Mouse (Mus musculus) erythroid progenitor cell, adult 5-6 weeks (primary cell): ENCODE measurements around the gene Nol11. TPM values are rescaled to one million over a fixed set of nuclear protein-coding genes. Genes with fewer than 3 reads are reported as not detected.
A peak's percentile ranks its signal among the peaks of the same experiment; 100 is the strongest.
"Not testable (repeated sequence)": the region's sequence is repeated elsewhere in the genome, so short reads cannot be mapped to it uniquely, and the experiment has no call there.

Experiments used
- ATAC-seq: replicated peaks from 2 replicates; pipeline ENCODE4 v1.8.0; 2016; ENCODE audit warnings: moderate number of reproducible peaks, mild to moderate bottlenecking, moderate TSS enrichment, inconsistent platforms; ENCODE audit not compliant: poor library complexity, low FRiP score, severe bottlenecking
- total RNA-seq, 2 experiments: library from RNA; stranded (forward) in 1 of 2; stranded (reverse) in 1 of 2; fragments of 150-400 nt in 1 of 2; fragments of 186-747, 209-891 nt in 1 of 2; gene quantifications; 2 replicates each; pipeline versions ENCODE4 v1.2.3 to v1.2.4; 2015 to 2017; ENCODE audit warnings: low replicate concordance in 2 of 2

Gene Nol11
- total RNA-seq, 2 experiments from 2014 or later: 7.9 to 10.9 TPM

- peak; percentile 73 for ATAC-seq
Measured at GRCm38 (mm10) chr11:107159034-107159433, 30.1 kb downstream of the Nol11 start.

DNA sequence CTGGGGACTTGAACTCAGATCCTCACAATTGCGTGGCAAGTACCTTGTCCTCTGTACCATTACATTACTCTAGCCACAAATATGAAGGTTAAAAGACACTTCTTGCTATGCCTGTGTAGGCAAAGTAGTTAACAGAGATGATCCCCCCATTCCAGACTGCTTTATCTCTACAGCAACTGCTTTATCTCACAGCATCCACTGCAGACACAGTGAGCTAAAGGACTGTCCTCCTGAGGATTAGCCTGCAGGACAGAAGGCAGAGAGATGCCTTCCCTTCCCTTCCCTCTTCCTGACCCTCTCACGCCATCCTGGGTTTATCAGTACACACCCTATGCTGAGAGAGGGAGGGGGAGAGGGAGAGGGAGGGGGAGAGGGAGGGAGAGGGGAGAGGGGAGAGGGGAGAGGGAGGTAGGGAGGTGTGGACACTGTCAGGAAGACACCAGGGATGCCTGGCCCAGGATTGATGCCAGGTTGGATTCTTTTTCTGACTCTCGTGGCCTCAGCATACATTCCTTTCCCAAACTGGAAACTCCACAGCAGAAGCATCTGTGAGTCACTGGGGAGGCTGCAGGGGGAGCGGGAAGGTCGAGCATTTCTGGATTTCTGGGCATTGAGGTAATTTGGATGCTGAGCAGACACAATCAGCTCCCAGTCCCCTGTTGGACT lies 32.1 kb downstream of the Nol11 start:
- ATAC-seq: no peak

DNA sequence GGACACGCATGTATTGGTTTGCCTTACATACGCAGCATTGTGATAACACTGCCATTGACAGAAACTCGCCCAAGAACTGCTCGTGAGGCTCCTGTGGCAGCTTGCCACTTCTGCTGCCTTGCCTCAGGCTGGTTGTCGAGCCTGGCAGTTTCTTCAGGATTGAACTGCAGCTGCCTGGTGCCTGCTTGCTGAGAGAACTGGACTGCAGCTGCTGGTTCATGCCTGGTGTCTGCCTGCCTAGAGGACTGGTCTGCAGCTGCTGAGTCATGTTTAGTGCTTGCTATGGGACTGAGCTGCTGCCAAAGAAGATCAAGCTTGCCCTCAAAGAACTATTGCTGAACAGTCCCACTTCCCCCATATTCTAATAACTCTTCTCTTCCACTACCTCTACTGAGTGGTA lies 33.9 kb downstream of the Nol11 start:
- ATAC-seq: no peak

DNA sequence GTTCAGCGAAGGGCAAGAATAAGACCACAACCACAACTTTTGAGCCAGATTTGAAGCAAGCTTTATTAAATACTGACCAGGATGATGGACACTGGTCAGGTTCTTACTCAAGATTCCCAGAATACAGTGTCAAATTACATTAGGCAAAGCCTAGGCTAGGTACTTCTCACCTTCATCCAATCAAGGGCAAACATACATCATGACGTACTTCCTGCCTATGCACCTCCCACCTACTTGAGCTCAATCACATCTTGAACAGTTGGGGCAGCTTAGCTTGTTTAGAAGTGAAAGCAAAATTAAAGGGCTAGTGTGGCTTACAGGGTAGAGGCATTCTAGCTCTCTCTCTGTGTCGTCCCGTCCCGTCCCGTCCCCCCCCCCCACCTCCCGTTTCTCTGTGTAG lies 34.8 kb downstream of the Nol11 start:
- no peak for ATAC-seq

- no peak for ATAC-seq
Measured at GRCm38 (mm10) chr11:107153645-107154044, 35.5 kb downstream of the Nol11 start.

DNA sequence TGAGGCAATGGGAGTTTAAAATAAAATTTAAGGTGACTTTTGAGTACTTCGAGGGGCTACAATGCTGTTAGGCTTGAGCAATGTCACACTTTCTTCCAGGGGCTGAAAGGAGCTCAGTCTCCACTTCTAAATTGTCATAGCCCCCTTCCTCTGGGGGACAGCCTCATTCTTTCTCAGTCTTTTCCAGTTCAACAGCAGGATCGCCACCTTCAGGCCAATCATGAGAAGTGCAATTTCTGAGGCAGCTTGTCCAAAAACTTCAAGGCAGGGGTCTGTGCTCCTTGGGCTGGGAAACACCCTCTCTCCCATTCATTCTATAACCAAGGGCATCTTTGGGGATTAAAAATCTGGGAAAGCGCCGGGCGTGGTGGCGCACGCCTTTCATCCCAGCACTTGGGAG lies 37.4 kb downstream of the Nol11 start:
- 0 out of 2 replicates have a peak, but pooled peaks have one; percentile 34 for ATAC-seq

- not testable (repeated sequence) for ATAC-seq
Measured at GRCm38 (mm10) chr11:107143956-107144355, 45.2 kb downstream of the Nol11 start.

GRCm38 (mm10) chr11:107142382-107142781 lies 46.8 kb downstream of the Nol11 start:
- ATAC-seq: no peak

- no peak; the same call in 1 of the 2 replicates for ATAC-seq
Measured at GRCm38 (mm10) chr11:107140756-107141155, 48.4 kb downstream of the Nol11 start.

GRCm38 (mm10) chr11:107138633-107139032 lies 50.5 kb downstream of the Nol11 start:
- ATAC-seq: no peak

- ATAC-seq: no peak
Measured at GRCm38 (mm10) chr11:107137593-107137992, 51.6 kb downstream of the Nol11 start.

- ATAC-seq: not testable (repeated sequence)
Measured at GRCm38 (mm10) chr11:107136458-107136857, 52.7 kb downstream of the Nol11 start.

- ATAC-seq: no peak
Measured at GRCm38 (mm10) chr11:107135741-107136140, 53.4 kb downstream of the Nol11 start.

DNA sequence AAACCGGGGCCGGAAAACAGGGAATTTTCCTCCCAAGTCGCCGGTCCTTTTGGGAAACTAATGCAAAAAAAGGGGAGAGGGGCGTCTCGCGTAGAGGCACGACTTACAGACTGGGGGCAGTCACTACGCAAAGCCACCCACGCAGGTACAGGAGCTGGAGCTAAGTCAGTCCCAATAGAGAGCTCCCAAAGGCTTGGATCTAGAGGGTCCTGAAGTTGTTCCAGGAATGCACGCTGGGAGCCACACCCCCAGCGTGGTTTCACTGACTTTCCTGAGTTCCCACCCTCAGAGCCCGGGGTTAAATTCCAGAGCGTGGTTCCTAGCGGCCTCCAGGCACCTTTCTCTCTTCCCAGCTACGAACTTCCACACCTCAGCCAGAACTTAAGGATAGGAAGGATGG lies 56.8 kb downstream of the Nol11 start:
- no peak for ATAC-seq

DNA sequence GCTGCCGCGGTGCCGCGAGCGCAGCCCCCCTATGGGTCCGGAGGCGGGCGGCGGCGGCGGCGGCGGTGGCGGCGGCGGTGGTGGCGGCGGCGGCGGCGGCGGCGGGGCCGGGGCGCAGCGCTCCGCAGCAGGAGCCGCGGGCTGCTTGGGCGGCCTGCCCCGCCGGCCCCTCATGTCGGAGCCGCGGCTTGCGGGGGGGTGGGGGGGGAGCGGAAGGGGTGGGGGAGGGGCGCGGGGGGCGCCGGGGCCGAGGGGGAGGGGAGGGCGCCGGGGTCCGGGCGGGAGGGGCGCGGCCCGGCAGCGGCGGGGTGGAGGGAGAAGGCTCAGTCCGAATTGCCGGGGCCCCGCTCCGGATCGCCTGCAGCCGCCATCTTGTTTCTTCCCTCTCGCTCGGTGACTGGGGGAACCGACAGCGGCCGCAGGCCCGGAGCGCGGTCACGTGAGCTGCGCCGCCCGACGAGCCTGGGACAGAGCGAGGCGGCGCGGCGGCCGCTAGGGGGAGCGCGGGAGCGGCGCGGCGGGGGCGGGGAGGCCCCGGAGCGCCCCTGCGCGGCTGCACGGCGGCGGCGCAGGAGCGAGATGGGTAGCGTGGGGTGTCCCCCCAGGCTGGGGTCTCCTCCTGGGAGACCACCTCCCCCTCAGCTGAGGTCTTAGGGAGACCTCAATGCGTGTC lies 57.3 kb downstream of the Nol11 start, which contains the start of gene Bptf:
TSS of gene Bptf (minus strand) at position 379 of the 673 bp plus-strand sequence.
- peak; percentile 95 for ATAC-seq

DNA sequence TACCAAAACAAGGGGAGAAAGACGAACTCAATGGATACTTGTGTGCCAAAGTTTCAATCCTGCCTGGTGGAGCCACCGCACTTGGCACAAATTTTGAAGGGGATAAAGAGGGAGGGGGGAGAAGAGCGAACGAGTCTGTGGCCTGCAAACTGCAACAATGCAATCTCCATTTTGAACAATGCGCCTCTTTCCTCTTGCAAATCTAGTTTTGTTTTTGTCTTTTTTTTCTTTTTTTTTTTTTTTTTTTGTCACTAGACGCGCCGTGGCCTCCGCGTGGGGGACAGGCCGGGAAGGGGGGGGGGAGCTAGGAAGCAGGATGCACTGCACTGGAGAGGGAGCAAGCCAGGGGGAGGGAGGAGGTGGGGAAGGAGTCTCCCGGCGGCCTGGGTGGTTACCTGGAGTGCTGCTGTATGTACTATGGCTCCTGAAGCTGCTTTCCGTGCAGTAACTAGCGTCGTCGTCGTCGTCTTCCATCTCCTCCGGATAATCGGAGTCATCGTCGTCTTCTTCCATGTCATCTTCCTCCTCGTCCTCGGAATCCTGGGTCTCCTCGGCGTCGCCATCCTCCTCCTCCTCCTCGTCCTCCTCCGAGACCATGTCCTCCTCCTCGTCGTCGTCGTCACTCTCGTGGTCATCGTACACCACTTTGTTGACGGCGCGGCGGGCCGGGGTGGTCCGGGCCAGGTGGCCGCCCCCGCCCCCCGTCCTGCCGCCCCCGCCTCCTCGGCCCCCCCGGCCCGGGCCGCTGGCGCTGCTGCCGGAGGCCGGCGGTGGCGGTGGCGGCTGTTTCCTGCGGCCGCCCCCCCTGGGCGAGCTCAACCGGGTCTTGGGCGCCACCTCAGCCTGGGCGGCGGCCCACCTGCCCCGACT lies 58.1 kb downstream of the Nol11 start:
- ATAC-seq: peak; percentile 71

- ATAC-seq: no peak
Measured at GRCm38 (mm10) chr11:107130221-107130788, 58.9 kb downstream of the Nol11 start.

DNA sequence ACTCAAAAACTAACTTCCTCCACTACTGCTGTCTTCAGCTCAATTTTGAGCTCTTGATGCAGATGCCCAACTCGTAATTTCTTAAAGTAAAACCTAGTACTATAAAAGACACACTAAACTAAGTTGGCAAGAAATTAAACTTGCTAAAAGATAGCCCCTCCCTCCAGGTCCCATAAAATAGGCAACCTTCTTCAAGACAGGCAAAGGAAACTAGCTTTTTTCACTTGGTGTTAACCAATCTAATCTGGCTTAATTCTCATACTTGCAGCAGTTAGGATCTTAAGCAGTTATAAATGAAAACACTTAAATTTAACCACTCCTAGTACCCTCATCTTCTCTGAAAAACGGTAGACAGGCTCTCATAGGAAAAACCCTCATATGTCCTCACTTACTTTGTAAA lies 59.5 kb downstream of the Nol11 start:
- no peak for ATAC-seq

DNA sequence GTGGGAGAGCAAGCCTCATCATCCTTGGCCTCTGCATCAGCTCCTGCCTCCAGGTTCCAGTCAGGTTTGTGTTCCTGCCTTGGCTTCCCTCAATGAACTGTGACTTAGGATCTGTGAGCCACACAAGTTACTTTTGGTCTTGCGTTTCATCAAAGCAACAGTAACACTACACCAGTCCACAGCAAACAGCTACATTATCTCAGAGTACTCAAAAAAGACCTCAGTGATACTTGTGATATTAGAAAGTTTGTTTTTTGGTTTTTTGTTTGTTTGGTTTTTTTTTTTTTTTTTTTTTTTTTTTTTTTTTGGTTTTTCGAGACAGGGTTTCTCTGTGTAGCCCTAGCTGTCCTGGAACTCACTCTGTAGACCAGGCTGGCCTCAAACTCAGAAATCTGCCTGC lies 62.5 kb downstream of the Nol11 start:
- not testable (repeated sequence) for ATAC-seq

- no peak for ATAC-seq
Measured at GRCm38 (mm10) chr11:107125011-107125410, 64.2 kb downstream of the Nol11 start.
